Mouse (Mus musculus): ENCODE measurements at regions not wholly inside any gene's neighbourhood (a gene's known extent, or its start where the extent isn't known, plus 50 kb on each side); places are given as distances from the start of the nearest gene placed in this dataset.
A peak's percentile ranks its signal among the peaks of the same experiment; 100 is the strongest.

DNA sequence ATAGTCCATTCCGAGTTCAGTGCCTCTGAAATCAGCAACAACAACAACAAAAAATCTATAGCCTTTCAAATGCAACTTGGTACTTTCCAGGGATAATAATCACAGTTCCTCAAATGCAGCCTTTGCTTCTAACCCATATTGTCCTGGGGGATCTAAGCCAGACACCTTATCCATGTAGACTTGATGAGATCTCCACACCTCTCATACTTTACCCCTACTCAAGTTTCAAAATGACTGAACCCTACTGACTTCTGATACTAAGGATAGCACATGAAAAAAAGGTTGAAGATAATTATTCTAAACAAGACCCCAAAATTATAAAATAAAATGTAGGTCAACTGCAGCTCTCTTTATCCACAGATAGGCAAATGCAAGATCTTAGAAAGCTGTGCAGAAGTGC is 101.2 kb downstream of the A730009L09Rik start:
- H3K4me3 ChIP-seq (ENCODE audit: low read depth, low read length): no peak overlapping the region
- no peak for TF ChIP-seq EP300 (IDR thresholded peaks at IDR 0.05)
- no peak for DNase-seq (ENCODE audit: low spot score)

GRCm38 (mm10) chr16:84618379-84618778 is 103.5 kb downstream of the A730009L09Rik start:
- no peak for DNase-seq (ENCODE audit: low spot score)
- 71% methylated on average over 2 of the region's 2 CpGs for WGBS

More for the DNA sequence above, 101.2 kb downstream of the A730009L09Rik start:
- Histone ChIP-seq H3K4me2 (replicated peaks; ENCODE audit: low read depth, low read length) (no peak overlapping the region), H3K4me1 (ENCODE audit: insufficient read depth, low read depth, low read length) (no peaks in the 10 kb centered on the region), H3K27ac (ENCODE audit: low read length) (no peak overlapping the region), H3K36me3 (ENCODE audit: insufficient read depth, low read length) (no peaks in the 10 kb centered on the region), H3K9me3 (ENCODE audit: low read length) (no peaks in the 10 kb centered on the region), H3K9ac (replicated peaks; ENCODE audit: low read depth) (no peak overlapping the region), H3K27me3 (replicated peaks; ENCODE audit: insufficient read depth, low read length) (no peaks in the 10 kb centered on the region)
- WGBS: 74% methylated on average over 1 of the region's 1 CpGs
- ATAC-seq: no peak

DNA sequence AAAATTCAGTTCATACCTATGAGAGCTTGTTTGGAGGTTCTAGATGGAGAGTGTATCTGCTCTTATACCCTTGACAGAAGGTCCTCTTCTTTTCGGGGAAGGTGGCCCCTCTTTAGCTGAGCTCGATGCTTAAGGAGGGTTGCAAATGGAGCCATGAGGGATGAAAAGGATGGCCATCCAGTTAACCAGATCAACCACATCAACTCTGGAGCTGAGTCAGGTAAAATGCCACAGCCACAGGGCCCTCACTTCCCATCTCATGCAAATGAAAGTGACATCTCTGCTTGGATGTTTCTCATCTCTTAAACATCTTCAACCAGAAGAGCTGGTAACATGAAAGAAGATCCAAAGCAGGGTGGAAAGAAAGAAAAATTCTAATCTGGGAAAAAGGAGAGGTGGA is 105.0 kb downstream of the A730009L09Rik start:
- no peak for DNase-seq (ENCODE audit: low spot score)
- H3K27me3 ChIP-seq (replicated peaks; ENCODE audit: insufficient read depth, low read length): no peaks in the 10 kb centered on the region
- no peak overlapping the region for H3K4me2 ChIP-seq (replicated peaks; ENCODE audit: low read depth, low read length)
- WGBS: 85% methylated on average over 2 of the region's 2 CpGs
- no peaks in the 10 kb centered on the region for H3K36me3 ChIP-seq (ENCODE audit: insufficient read depth, low read length)
- no peak for ATAC-seq
- no peak for TF ChIP-seq EP300 (IDR thresholded peaks at IDR 0.05)
- TF ChIP-seq CTCF (IDR thresholded peaks at IDR 0.05): no peak
- no peak overlapping the region for H3K27ac ChIP-seq (ENCODE audit: low read length)
- H3K9me3 ChIP-seq (ENCODE audit: low read length): no peaks in the 10 kb centered on the region
- no peak overlapping the region for H3K4me3 ChIP-seq (ENCODE audit: low read depth, low read length)
- H3K9ac ChIP-seq (replicated peaks; ENCODE audit: low read depth): no peak overlapping the region
- no peaks in the 10 kb centered on the region for H3K4me1 ChIP-seq (ENCODE audit: insufficient read depth, low read depth, low read length)

More at GRCm38 (mm10) chr16:84618379-84618778, 103.5 kb downstream of the A730009L09Rik start:
- Histone ChIP-seq H3K4me2 (replicated peaks; ENCODE audit: low read depth, low read length) (no peak overlapping the region), H3K4me3 (ENCODE audit: low read depth, low read length) (no peak overlapping the region), H3K27me3 (replicated peaks; ENCODE audit: insufficient read depth, low read length) (no peaks in the 10 kb centered on the region), H3K36me3 (ENCODE audit: insufficient read depth, low read length) (no peaks in the 10 kb centered on the region), H3K27ac (ENCODE audit: low read length) (no peak overlapping the region), H3K9ac (replicated peaks; ENCODE audit: low read depth) (no peak overlapping the region), H3K4me1 (ENCODE audit: insufficient read depth, low read depth, low read length) (no peaks in the 10 kb centered on the region), H3K9me3 (ENCODE audit: low read length) (no peaks in the 10 kb centered on the region)
- no peak for TF ChIP-seq CTCF (IDR thresholded peaks at IDR 0.05)
- no peak for ATAC-seq

GRCm38 (mm10) chr16:84620861-84621260 is 105.9 kb downstream of the A730009L09Rik start:
- H3K9ac ChIP-seq (replicated peaks; ENCODE audit: low read depth): no peak overlapping the region
- H3K4me1 ChIP-seq (ENCODE audit: insufficient read depth, low read depth, low read length): no peaks in the 10 kb centered on the region
- no peak for ATAC-seq
- DNase-seq (ENCODE audit: low spot score): no peak
- no peaks in the 10 kb centered on the region for H3K36me3 ChIP-seq (ENCODE audit: insufficient read depth, low read length)
- no peaks in the 10 kb centered on the region for H3K9me3 ChIP-seq (ENCODE audit: low read length)
- no peaks in the 10 kb centered on the region for H3K27me3 ChIP-seq (replicated peaks; ENCODE audit: insufficient read depth, low read length)
- no peak overlapping the region for H3K27ac ChIP-seq (ENCODE audit: low read length)
- H3K4me3 ChIP-seq (ENCODE audit: low read depth, low read length): peak overlapping the region; percentile 21
- no CpG with 5 or more reads among the region's 1 CpGs for WGBS
- no peak for TF ChIP-seq CTCF (IDR thresholded peaks at IDR 0.05)
- no peak for TF ChIP-seq EP300 (IDR thresholded peaks at IDR 0.05)
- peak overlapping the region; percentile 20; the same call in 1 of the 2 replicates for H3K4me2 ChIP-seq (replicated peaks; ENCODE audit: low read depth, low read length)

GRCm38 (mm10) chr16:84621300-84622031 is 106.5 kb downstream of the A730009L09Rik start:
- 53% methylated on average over 8 of the region's 8 CpGs for WGBS
- ATAC-seq: no peak
- peak; percentile 35 for DNase-seq (ENCODE audit: low spot score)
- no peaks in the 10 kb centered on the region for H3K4me1 ChIP-seq (ENCODE audit: insufficient read depth, low read depth, low read length)
- H3K4me2 ChIP-seq (replicated peaks; ENCODE audit: low read depth, low read length): peak overlapping the region; percentile 20; the same call in 1 of the 2 replicates
- H3K9ac ChIP-seq (replicated peaks; ENCODE audit: low read depth): no peak overlapping the region
- no peak overlapping the region for H3K27ac ChIP-seq (ENCODE audit: low read length)
- H3K9me3 ChIP-seq (ENCODE audit: low read length): no peaks in the 10 kb centered on the region
- no peaks in the 10 kb centered on the region for H3K36me3 ChIP-seq (ENCODE audit: insufficient read depth, low read length)
- no peaks in the 10 kb centered on the region for H3K27me3 ChIP-seq (replicated peaks; ENCODE audit: insufficient read depth, low read length)
- H3K4me3 ChIP-seq (ENCODE audit: low read depth, low read length): peak overlapping the region; percentile 21
- no peak for TF ChIP-seq CTCF (IDR thresholded peaks at IDR 0.05)
- no peak for TF ChIP-seq EP300 (IDR thresholded peaks at IDR 0.05)

- TF ChIP-seq CTCF (IDR thresholded peaks at IDR 0.05) (no peak), EP300 (IDR thresholded peaks at IDR 0.05) (no peak)
- Histone ChIP-seq H3K9me3 (ENCODE audit: low read length) (no peaks in the 10 kb centered on the region), H3K36me3 (ENCODE audit: insufficient read depth, low read length) (no peaks in the 10 kb centered on the region), H3K9ac (replicated peaks; ENCODE audit: low read depth) (no peak overlapping the region), H3K4me2 (replicated peaks; ENCODE audit: low read depth, low read length) (no peak overlapping the region), H3K4me1 (ENCODE audit: insufficient read depth, low read depth, low read length) (no peaks in the 10 kb centered on the region), H3K27me3 (replicated peaks; ENCODE audit: insufficient read depth, low read length) (no peaks in the 10 kb centered on the region), H3K27ac (ENCODE audit: low read length) (no peak overlapping the region), H3K4me3 (ENCODE audit: low read depth, low read length) (no peak overlapping the region)
- no peak for ATAC-seq
- DNase-seq (ENCODE audit: low spot score): no peak
- 65% methylated on average over 4 of the region's 4 CpGs for WGBS
Measured at GRCm38 (mm10) chr16:84623346-84624085, 108.6 kb downstream of the A730009L09Rik start.

All from lung, postnatal 0 days (tissue).